Mouse (Mus musculus) brain, embryonic 14.5 days (tissue): ENCODE results near the gene Ppil3. TPM values are rescaled to one million over a fixed set of nuclear protein-coding genes. Genes with fewer than 3 reads are reported as not detected.
A peak's percentile ranks its signal among the peaks of the same experiment; 100 is the strongest.

Experiments used
- DNase-seq: peaks from one replicate; pipeline ENCODE4 v3.0.0-alpha.2; 2011; ENCODE audit warnings: low read depth
- CTCF ChIP-seq: fragments of 200-500 bp; IDR thresholded peaks from 2 replicates; pipeline ENCODE4 v1.5.1; 2012; ENCODE audit warnings: inconsistent platforms, mild to moderate bottlenecking, moderate library complexity, borderline replicate concordance; ENCODE audit not compliant: insufficient read depth, insufficient read length; ENCODE audit errors: extremely low read depth
- POLR2A ChIP-seq: fragments of 200-500 bp; IDR thresholded peaks from 2 replicates; pipeline ENCODE4 v1.6.1; 2012; ENCODE audit warnings: mild to moderate bottlenecking, inconsistent platforms, borderline replicate concordance; ENCODE audit not compliant: poor library complexity, insufficient read depth, insufficient read length, severe bottlenecking; ENCODE audit errors: extremely low read depth
- polyA plus RNA-seq: library from polyadenylated mRNA; depleted of rRNA; stranded (reverse); fragments of >200 nt; gene quantifications from 2 replicates; pipeline ENCODE4 v1.2.3, GENCODE M21; 2012

Ppil3 gene
- polyA plus RNA-seq, 1 experiment: 34.6 TPM

GRCm38 (mm10) chr1:58409553-58410197 lies 35.6 kb downstream of the Ppil3 start:
- TF ChIP-seq POLR2A (no peak), CTCF (no peak)

GRCm38 (mm10) chr1:58408141-58408540 lies 37.1 kb downstream of the Ppil3 start:
- TF ChIP-seq POLR2A (no peak), CTCF (no peak)
- no peak for DNase-seq

More at GRCm38 (mm10) chr1:58409553-58410197, 35.6 kb downstream of the Ppil3 start:
- DNase-seq: no peak

GRCm38 (mm10) chr1:58407321-58407720 lies 38.0 kb downstream of the Ppil3 start:
- TF ChIP-seq POLR2A: no peak
- no peak for DNase-seq

- no peak for TF ChIP-seq CTCF
- TF ChIP-seq POLR2A: no peak
- no peak for DNase-seq
These were observed 41.5 kb downstream of the Ppil3 start for GRCm38 (mm10) chr1:58403745-58404144.

- TF ChIP-seq CTCF: no peak
- no peak for TF ChIP-seq POLR2A
- DNase-seq: no peak
These were observed 43.9 kb downstream of the Ppil3 start for GRCm38 (mm10) chr1:58401396-58401795.

- TF ChIP-seq POLR2A (no peak), CTCF (no peak)
These were observed 47.6 kb downstream of the Ppil3 start for GRCm38 (mm10) chr1:58397731-58398130.

GRCm38 (mm10) chr1:58396179-58396578 lies 49.1 kb downstream of the Ppil3 start:
- TF ChIP-seq CTCF: no peak
- no peak for TF ChIP-seq POLR2A
- no peak for DNase-seq

More at GRCm38 (mm10) chr1:58397731-58398130, 47.6 kb downstream of the Ppil3 start:
- DNase-seq: no peak

GRCm38 (mm10) chr1:58395341-58395740 lies 49.9 kb downstream of the Ppil3 start:
- TF ChIP-seq POLR2A (no peak), CTCF (no peak)

GRCm38 (mm10) chr1:58393284-58394195 lies 51.7 kb downstream of the Ppil3 start:
- TF ChIP-seq POLR2A (no peak), CTCF (no peak)
- DNase-seq: peak; percentile 50

More at GRCm38 (mm10) chr1:58395341-58395740, 49.9 kb downstream of the Ppil3 start:
- DNase-seq: no peak

GRCm38 (mm10) chr1:58392652-58393283 lies 52.5 kb downstream of the Ppil3 start, which contains the start of gene Bzw1:
Gene Bzw1, plus strand, starts transcription at chr1:58392898.
- peak; percentile 87; the same call in 1 of the 2 replicates for TF ChIP-seq POLR2A
- TF ChIP-seq CTCF: no peak
- peak; percentile 98 for DNase-seq

GRCm38 (mm10) chr1:58392268-58392651 lies 53.0 kb downstream of the Ppil3 start:
- no peak for TF ChIP-seq CTCF
- TF ChIP-seq POLR2A: no peak
- no peak for DNase-seq

GRCm38 (mm10) chr1:58391421-58392267 lies 53.6 kb downstream of the Ppil3 start:
- TF ChIP-seq POLR2A (no peak), CTCF (no peak)
- no peak for DNase-seq
